Mouse (Mus musculus): Measurements from ENCODE around the gene Gfral.

The Gfral gene

DNA sequence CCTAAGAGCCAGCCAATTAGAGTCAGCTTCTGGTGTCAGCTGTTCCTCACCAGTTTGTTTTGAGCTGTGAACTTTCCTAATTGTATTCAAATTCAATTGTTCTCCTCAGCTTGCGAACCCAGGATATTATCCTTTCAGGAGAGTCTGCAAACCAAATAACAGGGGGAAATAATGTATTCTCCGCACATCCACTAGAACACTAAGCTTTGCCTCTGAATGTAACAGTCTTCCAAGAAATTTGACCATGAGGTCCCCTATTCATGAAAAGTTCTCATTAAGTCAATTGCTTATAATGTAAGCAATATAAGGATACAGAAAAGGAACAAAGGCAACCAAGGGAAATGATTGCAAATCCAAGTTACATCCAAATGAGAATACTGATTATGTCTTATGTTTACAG, at the start of gene Gfral:
Gfral (minus strand) TSS at position 101 of the 400 bp plus-strand sequence.
- DNase-seq: no peak

DNA sequence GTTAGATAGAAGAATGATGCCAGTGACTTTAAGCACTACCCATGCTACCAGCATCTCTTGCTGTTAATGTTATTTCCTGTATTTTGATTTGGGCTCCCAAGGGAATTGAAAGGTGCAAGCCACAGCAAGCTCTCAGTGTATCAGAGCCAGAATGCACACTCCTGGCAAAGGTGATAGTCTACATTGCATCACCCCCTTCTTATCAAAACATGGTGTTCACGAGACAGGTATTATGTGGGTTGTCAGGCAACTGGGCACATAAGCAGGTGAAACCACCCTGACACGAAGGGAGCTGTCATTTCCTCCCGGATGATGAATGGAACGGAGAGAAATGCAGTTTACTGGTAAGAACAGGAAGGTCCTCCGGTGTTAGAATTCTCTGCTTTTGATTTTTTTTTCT, 44.3 kb upstream of the Gfral start:
- no peak for DNase-seq

DNA sequence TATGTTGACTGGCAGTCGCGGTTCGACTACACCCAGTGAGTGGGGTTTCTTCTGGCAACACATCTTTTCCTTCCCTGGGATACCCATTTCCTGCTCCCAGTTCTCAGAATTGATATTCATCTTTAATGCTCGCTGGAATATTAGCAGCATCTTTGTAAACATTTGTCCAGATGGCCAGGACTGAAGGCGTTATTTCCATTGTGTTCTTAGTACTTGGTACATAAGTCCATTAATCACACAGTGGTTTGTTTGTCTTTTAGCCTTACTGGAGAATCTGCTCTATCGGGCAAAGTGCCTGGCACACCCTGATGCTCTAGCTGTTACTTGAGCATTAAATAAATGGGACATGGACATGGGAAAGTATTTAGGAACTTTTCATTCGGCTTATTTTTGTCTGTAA, 39.1 kb upstream of the Gfral start:
- peak; percentile 55 for DNase-seq

DNA sequence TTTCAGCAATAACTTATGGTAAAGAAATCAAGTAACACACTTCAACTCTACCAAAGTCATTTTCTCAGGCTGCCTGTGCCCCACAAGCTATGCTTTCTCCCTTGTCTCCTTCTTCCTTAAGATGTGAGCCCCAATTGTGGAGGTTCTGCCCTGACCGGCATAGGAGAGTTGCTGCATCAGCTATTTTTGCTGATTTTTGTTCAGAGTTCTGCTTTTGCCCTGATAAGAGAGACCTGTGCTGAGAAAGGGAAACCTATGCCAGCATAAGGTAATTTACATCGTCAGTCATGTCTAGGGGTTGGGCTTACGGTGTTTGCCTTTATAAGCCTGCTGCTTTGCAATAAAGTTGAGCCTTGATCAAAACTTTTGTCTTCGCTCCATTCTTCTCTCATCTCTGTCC, 38.7 kb upstream of the Gfral start:
- peak; percentile 39 for DNase-seq

GRCm38 (mm10) chr9:76242322-76242721, 28.9 kb upstream of the Gfral start:
- DNase-seq: no peak

- DNase-seq: no peak
These were observed 24.5 kb upstream of the Gfral start for GRCm38 (mm10) chr9:76237946-76238345.

GRCm38 (mm10) chr9:76237243-76237642, 23.8 kb upstream of the Gfral start:
- peak; percentile 70 for DNase-seq

DNA sequence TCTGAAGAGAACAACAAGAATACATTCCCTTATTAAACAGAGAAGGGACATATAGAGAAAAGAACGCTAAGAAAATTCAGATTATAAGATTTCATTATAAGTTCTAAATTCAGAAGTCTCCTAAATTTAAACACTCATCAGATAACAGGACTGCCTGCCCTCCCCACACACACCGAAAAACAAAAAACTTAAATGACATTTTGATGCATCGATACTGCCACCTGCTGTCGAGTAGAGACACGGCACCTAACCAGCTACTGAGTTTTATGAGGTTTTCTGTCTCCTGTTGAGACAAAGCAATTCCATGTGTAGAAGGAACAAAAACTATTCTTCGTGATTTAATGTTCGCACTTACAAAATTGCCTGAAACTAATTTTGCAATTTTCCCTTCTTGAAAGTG, 23.2 kb upstream of the Gfral start:
- peak; percentile 82 for DNase-seq

- DNase-seq: peak; percentile 86
These were observed 22.6 kb upstream of the Gfral start for GRCm38 (mm10) chr9:76235945-76236503.

- peak; percentile 85 for DNase-seq
These were observed 21.4 kb upstream of the Gfral start for GRCm38 (mm10) chr9:76234899-76235298.

DNA sequence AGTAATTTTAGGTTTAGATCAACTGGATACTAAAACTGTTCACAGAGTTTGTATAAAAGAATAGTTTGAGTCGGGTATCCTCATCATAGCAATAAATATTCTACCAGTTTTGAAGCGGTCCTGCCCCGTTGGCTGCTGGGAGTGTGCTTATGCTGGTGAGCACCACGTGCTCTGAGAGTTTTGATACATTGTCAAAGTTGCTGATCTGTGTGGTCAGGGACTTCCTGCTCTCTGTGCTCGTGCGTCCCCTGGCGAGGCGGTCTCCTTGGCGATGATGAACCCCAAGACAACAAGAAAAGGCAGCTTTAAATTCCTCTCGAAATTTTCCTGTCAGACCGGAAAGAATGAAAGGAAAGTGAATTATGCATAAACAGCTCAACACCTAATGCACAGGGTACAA, 16.9 kb upstream of the Gfral start:
- DNase-seq: no peak

DNA sequence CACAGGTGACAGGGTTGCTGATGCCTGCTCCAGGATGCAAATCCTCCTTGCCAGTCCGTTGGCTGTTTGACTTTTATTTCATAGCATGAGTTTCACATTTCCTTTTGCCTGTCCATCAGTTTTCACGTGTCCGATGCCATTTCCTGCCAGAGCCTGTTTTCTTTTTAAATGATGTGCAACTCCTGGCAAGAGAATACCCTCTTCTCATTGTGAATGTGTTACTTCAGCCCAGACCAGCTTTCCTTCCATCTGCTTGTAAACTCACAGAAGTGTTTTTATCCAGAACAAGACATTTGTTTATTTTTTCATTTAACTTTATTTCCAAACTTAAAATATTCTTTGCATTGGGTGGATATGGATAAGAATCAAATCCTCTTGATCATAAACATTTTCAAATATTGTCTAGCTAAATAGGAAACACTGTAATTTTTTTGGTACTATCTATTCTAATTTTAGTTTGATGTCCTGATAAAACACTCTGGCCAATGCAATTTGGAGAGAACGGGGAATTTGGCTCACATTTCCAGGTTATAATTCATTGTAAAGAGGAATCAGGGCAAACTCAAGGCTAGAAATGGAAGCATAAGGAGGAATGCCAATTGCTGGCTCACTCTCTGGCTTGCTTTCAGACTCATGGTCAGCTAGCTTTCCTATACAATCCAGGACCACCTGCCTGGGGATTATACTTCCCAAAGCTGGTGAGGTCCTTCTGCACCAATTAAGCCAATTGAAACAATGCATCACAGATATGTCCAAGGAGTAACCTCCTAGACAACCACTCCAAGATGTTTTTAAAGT, 3.9 kb upstream of the Gfral start:
- DNase-seq: no peak

GRCm38 (mm10) chr9:76214678-76215077, 1.2 kb upstream of the Gfral start:
- no peak for DNase-seq

DNA sequence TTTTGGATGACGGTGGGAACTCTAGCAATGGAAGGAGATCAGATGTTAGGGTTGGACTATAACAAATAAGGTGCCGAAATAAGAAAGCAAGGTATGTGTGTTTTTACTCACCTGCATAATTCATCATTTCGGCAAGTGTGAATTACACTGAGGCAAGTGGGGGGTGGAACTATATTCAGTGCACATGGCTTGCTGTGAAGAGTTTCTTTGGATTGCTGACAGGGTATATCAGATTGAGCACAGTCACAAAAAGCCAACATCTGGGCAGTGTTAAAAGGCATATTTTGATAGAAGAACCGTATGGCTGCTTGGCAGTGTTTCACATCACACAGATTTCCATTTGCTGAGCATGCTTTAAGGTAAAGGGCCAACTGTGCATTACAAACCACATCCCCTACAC, 16.5 kb downstream of the Gfral start:
- no peak for DNase-seq

DNA sequence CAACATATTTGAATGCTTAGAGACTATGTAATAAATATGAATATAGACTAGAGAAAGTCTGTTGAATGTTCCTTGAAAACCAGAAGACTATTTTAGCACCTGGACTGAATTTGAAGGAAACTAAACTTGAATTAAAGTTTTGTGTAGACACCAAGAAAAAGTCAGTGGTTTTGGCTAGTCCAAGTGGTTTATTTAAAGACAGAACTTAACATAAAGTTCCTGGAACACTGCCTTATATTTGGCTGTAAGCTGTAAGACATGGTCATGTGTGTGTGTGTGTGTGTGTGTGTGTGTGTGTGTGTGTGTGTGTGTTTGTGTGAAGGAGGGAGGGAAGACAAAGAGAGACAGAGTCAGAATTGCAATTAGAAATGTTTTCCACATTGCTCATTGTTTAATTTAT, 34.2 kb downstream of the Gfral start:
- DNase-seq: no peak

- DNase-seq: no peak
These were observed 40.7 kb downstream of the Gfral start for GRCm38 (mm10) chr9:76172686-76173295.

GRCm38 (mm10) chr9:76168355-76168754, 45.1 kb downstream of the Gfral start:
- DNase-seq: no peak

GRCm38 (mm10) chr9:76162446-76162845, 51.0 kb downstream of the Gfral start:
- peak; percentile 60 for DNase-seq

- DNase-seq: no peak
These were observed 67.9 kb downstream of the Gfral start for GRCm38 (mm10) chr9:76145593-76145992.

DNA sequence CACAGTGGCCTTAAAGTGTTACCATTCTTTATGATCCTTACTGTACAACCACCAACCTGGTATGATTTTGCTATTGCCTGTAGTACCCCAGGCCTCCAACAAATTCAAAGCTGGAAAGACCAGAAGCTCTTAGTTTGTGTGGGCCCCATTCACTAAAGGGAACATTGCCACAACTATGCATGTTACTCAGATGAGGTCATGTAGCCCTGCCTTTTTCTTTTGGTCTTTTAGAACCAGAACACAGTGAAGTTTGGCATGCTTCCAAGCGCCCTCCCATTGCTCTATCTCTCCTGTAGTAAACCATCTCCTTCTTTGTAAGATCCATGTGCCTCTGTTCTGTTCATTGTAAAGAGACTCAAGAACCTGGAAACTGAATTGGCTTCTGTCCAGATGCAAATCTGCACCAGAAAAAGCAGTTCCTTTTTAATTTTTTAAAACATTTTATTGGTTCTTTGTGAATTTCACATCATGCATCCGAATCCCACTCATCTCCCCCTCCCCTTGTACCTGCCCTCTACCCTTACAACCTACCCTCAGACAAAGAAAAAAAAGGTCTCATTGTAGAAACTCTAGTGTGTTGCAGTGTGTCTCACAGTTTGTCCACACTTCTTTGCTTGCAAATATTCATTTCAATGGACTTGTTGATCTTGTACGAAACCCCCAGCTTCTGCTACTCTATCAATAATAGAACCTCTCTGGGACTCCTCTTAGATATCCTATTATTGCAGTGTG, 74.9 kb downstream of the Gfral start:
- DNase-seq: peak; percentile 84

DNA sequence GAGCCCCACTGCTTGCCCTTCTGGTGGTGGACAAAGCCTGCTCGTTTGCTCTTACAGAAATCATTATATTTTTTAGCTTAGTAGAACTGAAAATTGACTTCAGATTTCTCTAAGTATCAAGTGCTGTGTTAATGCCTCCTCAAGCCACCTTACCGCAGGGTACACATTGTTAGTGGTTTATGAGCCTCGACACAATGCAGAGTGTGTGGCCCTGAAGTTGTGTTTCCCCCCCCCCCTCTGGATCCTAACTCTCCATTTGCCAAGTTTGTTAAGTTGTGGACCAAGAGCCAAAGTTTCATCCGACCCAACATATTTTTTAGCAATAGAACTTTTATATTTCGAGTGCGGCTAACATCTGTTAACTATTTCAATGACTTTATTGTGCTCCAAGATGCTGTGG, 79.4 kb downstream of the Gfral start:
- DNase-seq: no peak

GRCm38 (mm10) chr9:76129353-76129752, 84.1 kb downstream of the Gfral start:
- no peak for DNase-seq

GRCm38 (mm10) chr9:76124249-76124648, 89.2 kb downstream of the Gfral start:
- DNase-seq: no peak

DNA sequence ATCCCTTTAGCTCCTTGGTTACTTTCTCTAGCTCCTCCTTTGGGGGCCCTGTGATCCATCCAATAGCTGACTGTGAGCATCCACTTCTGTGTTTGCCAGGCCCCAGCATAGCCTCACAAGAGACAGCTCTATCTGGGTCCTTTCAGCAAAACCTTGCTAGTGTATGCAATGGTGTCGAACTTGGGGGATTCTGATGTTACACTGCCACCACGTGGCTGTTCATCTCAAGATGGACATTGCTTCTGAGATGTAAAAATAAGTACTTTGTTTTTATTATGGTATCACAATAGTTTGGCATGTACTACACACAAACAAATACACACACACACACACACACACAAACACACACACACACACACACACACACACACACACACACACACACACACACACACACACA, 90.6 kb downstream of the Gfral start:
- DNase-seq: peak; percentile 90
